Mouse (Mus musculus): Measurements from ENCODE around the gene Irf1. TPM values are rescaled to one million over a fixed set of nuclear protein-coding genes. Genes with fewer than 3 reads are reported as not detected.
A peak's percentile ranks its signal among the peaks of the same experiment; 100 is the strongest.
"Not testable (repeated sequence)": the region's sequence is repeated elsewhere in the genome, so short reads cannot be mapped to it uniquely, and the experiment has no call there.

Irf1 gene
- polyA plus RNA-seq, 1 experiment from 2014 or later: 3.0 TPM

DNA sequence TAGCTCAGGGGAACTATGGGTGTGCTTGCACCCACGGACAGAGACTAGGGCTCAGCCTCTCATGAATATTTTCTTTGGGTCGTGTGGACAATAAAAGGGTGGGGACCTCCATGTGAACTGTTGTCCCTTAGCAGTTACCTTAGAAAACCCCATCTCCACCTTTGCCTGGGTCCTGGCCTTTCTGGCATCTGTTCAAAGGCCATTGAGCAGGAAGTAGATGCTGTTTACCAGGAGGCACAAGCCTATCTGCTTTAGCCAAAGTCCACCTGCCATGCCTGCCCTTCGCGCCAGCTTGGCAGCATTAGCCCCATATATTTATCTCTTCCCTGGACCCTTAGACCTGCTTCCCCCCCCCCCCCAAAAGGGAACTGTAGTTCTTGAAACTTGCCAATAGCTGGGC lies 12.2 kb upstream of the Irf1 start:
- H3K36me3 ChIP-seq (ENCODE audit: control insufficient read depth, insufficient read depth, low read length): no peaks in the 10 kb centered on the region
- H3K9me3 ChIP-seq (replicated peaks; ENCODE audit: control insufficient read depth, low read length): no peaks in the 10 kb centered on the region
- H3K4me2 ChIP-seq (ENCODE audit: low read length): no peak overlapping the region
- H3K4me1 ChIP-seq (ENCODE audit: control insufficient read depth, insufficient read depth, low read length): peaks cover 6% of the 10 kb centered on the region
- H3K4me3 ChIP-seq (ENCODE audit: low read depth, low read length): no peak overlapping the region
- DNase-seq (ENCODE audit: low spot score): no peak
- no peak overlapping the region for H3K27ac ChIP-seq (ENCODE audit: low read depth, low read length)
- WGBS: 92% methylated on average over 4 of the region's 4 CpGs
- ATAC-seq: no peak
- H3K27me3 ChIP-seq (replicated peaks; ENCODE audit: control insufficient read depth, insufficient read depth, low read length): peaks cover 7% of the 10 kb centered on the region; the same call in 1 of the 2 replicates
- no peak overlapping the region for H3K9ac ChIP-seq (ENCODE audit: low read length)

DNA sequence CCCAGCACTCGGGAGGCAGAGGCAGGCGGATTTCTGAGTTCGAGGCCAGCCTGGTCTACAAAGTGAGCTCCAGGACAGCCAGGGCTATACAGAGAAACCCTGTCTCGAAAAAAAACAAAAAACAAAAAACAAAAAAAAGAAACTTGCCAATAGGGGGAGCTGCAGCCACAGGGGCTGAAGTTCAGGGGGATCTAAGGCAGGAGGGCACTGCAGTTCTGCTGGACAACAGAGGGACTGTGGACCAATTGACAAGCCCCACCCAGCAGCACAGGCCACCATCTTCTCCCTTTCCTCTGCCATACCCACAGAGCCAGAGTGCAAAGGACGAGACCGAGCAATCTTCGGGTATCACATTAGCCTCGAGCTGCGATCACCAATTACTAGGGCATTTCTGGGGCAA lies 11.8 kb upstream of the Irf1 start:
- not testable (repeated sequence) for H3K9ac ChIP-seq (ENCODE audit: low read length); H3K4me2 ChIP-seq (ENCODE audit: low read length); ATAC-seq; H3K9me3 ChIP-seq (replicated peaks; ENCODE audit: control insufficient read depth, low read length); H3K36me3 ChIP-seq (ENCODE audit: control insufficient read depth, insufficient read depth, low read length); H3K4me3 ChIP-seq (ENCODE audit: low read depth, low read length); DNase-seq (ENCODE audit: low spot score); H3K27me3 ChIP-seq (replicated peaks; ENCODE audit: control insufficient read depth, insufficient read depth, low read length); H3K27ac ChIP-seq (ENCODE audit: low read depth, low read length)
- 85% methylated on average over 8 of the region's 9 CpGs for WGBS
- H3K4me1 ChIP-seq (ENCODE audit: control insufficient read depth, insufficient read depth, low read length): peaks cover 10% of the 10 kb centered on the region

DNA sequence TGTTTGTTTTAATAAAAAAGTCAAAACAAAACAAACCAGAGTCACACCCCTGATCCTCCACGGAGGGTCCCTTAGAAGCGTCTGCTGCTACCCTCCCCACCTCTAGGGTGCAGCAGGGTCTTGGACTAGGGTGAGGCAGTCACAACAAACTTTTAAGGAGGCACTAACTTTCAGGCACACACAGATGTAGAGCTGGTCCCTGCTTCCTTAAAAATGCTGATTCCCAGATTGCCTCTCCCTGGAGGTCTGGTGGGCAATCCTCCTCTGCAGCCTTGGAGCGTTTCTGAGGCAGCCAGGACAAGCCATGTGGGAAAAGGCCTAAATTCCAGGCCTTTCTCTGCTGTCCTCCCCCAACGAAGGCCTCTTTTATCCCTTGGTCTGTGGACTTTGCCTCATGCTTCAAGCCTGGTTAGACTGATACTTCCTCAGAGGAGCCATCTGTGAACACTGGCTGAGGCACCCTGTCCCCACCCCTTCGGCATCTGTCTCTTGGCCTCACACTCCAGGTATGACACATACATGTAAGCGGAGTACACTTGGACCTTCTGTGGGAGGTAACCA lies 10.9 kb upstream of the Irf1 start:
- no peak for DNase-seq (ENCODE audit: low spot score)
- Histone ChIP-seq H3K27me3 (replicated peaks; ENCODE audit: control insufficient read depth, insufficient read depth, low read length) (peaks cover 7% of the 10 kb centered on the region; the same call in 1 of the 2 replicates), H3K36me3 (ENCODE audit: control insufficient read depth, insufficient read depth, low read length) (no peaks in the 10 kb centered on the region), H3K4me1 (ENCODE audit: control insufficient read depth, insufficient read depth, low read length) (peaks cover 18% of the 10 kb centered on the region), H3K9me3 (replicated peaks; ENCODE audit: control insufficient read depth, low read length) (no peaks in the 10 kb centered on the region), H3K9ac (ENCODE audit: low read length) (no peak overlapping the region), H3K27ac (ENCODE audit: low read depth, low read length) (no peak overlapping the region), H3K4me2 (ENCODE audit: low read length) (no peak overlapping the region), H3K4me3 (ENCODE audit: low read depth, low read length) (no peak overlapping the region)
- ATAC-seq: no peak
- 40% methylated on average over 6 of the region's 6 CpGs for WGBS

DNA sequence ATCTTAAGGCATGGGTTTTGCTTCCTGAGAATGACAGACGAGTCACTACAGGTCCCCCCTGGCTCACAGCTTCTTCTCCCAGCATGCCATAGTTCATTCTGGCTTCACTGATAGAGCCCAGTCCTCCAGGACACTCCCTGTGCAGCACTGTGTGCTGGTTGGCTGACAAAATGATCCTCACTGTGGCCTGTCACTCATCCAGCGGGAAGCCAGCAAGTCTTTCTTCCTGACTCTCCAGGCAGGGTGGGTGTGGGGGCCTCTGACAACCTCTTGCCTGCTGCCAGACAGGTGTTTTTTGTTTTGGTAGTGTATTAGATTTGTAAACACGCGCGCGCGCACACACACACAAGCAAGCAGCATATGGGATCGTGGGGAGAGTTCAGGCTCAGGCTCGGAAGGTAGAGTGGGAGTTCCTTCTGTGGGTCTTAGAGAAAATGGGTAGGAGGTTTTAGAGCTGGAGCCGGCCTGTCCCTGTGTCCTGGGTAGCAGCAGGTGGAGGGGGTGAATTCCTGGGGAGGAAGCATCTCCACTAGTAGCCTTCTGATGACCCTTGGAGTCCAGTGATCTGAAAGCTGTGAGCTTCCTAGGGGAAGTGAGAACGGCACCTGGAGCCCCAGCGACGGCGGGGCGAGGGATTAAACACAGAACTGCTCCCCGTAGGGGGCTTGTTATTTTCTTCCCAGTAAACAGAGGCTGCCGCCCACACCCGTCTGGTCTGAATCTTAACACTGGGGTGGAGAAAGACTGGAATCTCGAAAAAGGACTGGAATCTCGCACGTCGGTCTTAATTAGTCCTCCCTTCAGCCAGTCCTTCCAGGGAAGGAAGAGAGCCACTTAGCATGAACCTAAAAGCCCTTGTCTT lies 10.0 kb upstream of the Irf1 start:
- no peak overlapping the region for H3K4me3 ChIP-seq (ENCODE audit: low read depth, low read length)
- H3K9me3 ChIP-seq (replicated peaks; ENCODE audit: control insufficient read depth, low read length): no peaks in the 10 kb centered on the region
- WGBS: 5% methylated on average over 22 of the region's 22 CpGs
- no peak overlapping the region for H3K4me2 ChIP-seq (ENCODE audit: low read length)
- H3K27me3 ChIP-seq (replicated peaks; ENCODE audit: control insufficient read depth, insufficient read depth, low read length): peaks cover 7% of the 10 kb centered on the region; the same call in 1 of the 2 replicates
- H3K9ac ChIP-seq (ENCODE audit: low read length): 0 out of 2 replicates have a peak overlapping the region, but pooled peaks have one; percentile 8
- no peaks in the 10 kb centered on the region for H3K36me3 ChIP-seq (ENCODE audit: control insufficient read depth, insufficient read depth, low read length)
- peaks cover 20% of the 10 kb centered on the region for H3K4me1 ChIP-seq (ENCODE audit: control insufficient read depth, insufficient read depth, low read length)
- DNase-seq (ENCODE audit: low spot score) (no peak), ATAC-seq (peak; percentile 11; the same call in 1 of the 2 replicates)
- no peak overlapping the region for H3K27ac ChIP-seq (ENCODE audit: low read depth, low read length)

DNA sequence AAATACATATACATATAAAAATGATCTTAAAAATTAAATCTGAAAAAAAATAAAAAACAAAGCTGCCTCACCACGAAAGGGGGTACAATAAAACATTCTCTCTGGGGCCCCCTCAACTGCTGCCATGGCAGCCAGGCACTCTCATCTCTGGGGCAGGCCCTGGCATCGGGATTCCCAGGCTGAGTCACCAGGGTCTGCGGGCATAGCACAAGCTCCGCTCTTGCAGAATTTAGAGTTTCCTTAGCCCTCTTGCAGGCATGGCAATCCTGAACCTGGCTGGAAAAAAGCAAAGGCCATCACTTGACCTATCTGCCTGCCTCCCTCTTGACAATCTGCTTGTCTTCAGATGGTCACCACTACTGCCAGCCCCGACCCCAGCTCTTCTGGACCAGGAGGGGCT lies 8.5 kb upstream of the Irf1 start:
- Histone ChIP-seq H3K9me3 (replicated peaks; ENCODE audit: control insufficient read depth, low read length) (no peaks in the 10 kb centered on the region), H3K27ac (ENCODE audit: low read depth, low read length) (no peak overlapping the region), H3K4me2 (ENCODE audit: low read length) (no peak overlapping the region), H3K4me1 (ENCODE audit: control insufficient read depth, insufficient read depth, low read length) (peaks cover 20% of the 10 kb centered on the region), H3K27me3 (replicated peaks; ENCODE audit: control insufficient read depth, insufficient read depth, low read length) (peaks cover 7% of the 10 kb centered on the region; the same call in 1 of the 2 replicates), H3K4me3 (ENCODE audit: low read depth, low read length) (no peak overlapping the region), H3K36me3 (ENCODE audit: control insufficient read depth, insufficient read depth, low read length) (no peaks in the 10 kb centered on the region), H3K9ac (ENCODE audit: low read length) (no peak overlapping the region)
- 81% methylated on average over 5 of the region's 5 CpGs for WGBS
- DNase-seq (ENCODE audit: low spot score): no peak
- no peak for ATAC-seq

DNA sequence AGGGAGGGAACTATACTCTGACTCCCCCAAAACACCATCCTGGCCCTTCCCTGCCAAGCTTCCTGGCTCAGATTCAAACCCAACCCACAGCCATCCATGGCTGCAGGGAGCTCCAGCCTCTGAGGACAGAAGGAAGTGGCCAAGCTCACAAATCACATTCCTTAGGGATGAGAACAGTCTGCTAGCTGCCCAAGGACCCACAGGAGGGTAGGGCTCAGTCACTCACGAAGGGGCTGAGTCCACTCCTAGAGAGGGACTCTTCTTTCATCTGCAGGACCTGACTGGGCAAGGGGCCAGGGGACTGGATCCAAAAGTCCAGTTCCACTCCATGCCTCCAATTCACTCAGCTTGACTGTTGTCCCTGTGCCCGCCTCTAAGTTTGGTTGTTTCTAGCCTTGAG lies 8.0 kb upstream of the Irf1 start:
- H3K4me2 ChIP-seq (ENCODE audit: low read length): no peak overlapping the region
- H3K9me3 ChIP-seq (replicated peaks; ENCODE audit: control insufficient read depth, low read length): no peaks in the 10 kb centered on the region
- ATAC-seq (no peak), DNase-seq (ENCODE audit: low spot score) (no peak)
- H3K36me3 ChIP-seq (ENCODE audit: control insufficient read depth, insufficient read depth, low read length): no peaks in the 10 kb centered on the region
- H3K27me3 ChIP-seq (replicated peaks; ENCODE audit: control insufficient read depth, insufficient read depth, low read length): peaks cover 7% of the 10 kb centered on the region; the same call in 1 of the 2 replicates
- 45% methylated on average over 2 of the region's 2 CpGs for WGBS
- no peak overlapping the region for H3K27ac ChIP-seq (ENCODE audit: low read depth, low read length)
- peaks cover 20% of the 10 kb centered on the region for H3K4me1 ChIP-seq (ENCODE audit: control insufficient read depth, insufficient read depth, low read length)
- no peak overlapping the region for H3K4me3 ChIP-seq (ENCODE audit: low read depth, low read length)
- no peak overlapping the region for H3K9ac ChIP-seq (ENCODE audit: low read length)

DNA sequence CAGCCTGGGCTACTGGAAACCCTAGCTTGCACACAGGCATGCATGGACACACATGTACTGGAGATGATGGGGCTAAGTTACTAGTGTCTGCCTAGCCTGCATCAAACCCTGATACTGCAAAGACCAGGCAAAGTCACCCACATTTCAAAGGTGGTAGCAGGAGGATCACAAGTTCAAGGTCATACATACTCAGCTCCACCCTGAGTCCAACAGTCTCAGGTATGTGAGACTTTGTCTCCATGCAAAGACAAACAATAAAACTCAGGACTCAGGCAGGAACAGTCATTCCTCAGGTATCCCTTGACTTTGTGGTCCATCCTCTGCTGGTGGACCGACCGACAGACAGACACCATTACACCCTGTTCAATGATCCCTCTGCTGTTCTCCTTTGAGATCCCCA lies 7.4 kb upstream of the Irf1 start:
- H3K4me3 ChIP-seq (ENCODE audit: low read depth, low read length): no peak overlapping the region
- DNase-seq (ENCODE audit: low spot score): no peak
- H3K27ac ChIP-seq (ENCODE audit: low read depth, low read length): no peak overlapping the region
- peak overlapping the region; percentile 58 for H3K4me2 ChIP-seq (ENCODE audit: low read length)
- no peaks in the 10 kb centered on the region for H3K36me3 ChIP-seq (ENCODE audit: control insufficient read depth, insufficient read depth, low read length)
- no peak for ATAC-seq
- 70% methylated on average over 2 of the region's 2 CpGs for WGBS
- peaks cover 20% of the 10 kb centered on the region for H3K4me1 ChIP-seq (ENCODE audit: control insufficient read depth, insufficient read depth, low read length)
- no peaks in the 10 kb centered on the region for H3K9me3 ChIP-seq (replicated peaks; ENCODE audit: control insufficient read depth, low read length)
- H3K27me3 ChIP-seq (replicated peaks; ENCODE audit: control insufficient read depth, insufficient read depth, low read length): peaks cover 7% of the 10 kb centered on the region; the same call in 1 of the 2 replicates
- H3K9ac ChIP-seq (ENCODE audit: low read length): no peak overlapping the region; the same call in 1 of the 2 replicates

DNA sequence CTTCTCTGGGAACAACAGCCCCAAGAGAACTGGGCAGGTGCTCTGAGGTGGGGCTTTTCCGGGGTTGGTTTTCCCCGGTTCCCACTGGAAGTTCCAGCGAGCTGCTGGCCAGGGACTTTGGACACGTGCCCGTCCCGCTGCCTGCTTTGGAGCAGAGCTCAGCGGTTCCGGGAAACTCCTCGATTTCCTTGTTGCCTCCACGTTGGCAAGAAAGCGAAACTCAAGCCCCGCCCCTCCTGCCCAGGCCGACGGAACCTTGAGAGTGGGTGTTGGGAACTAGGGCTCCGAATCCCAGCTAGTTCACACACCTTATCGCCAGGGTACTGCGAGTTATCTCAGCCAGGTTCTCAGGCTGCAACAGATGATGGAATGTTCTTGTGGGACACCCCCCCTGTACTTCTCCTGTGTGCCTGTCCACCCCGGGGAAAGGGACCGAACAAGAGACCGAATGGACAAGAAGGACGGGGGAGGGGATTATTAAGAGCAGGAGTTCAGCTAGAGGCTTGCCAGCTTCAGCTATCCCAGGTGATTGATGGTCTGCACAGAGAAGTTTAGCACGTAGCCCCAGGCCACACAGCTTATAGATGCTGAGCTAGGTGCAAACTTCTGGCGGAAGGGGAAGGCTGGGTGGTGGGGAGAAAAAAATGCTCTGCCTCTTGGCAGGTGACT lies 6.9 kb upstream of the Irf1 start:
- Histone ChIP-seq H3K4me1 (ENCODE audit: control insufficient read depth, insufficient read depth, low read length) (peaks cover 20% of the 10 kb centered on the region), H3K4me3 (ENCODE audit: low read depth, low read length) (peak overlapping the region; percentile 22; the same call in 1 of the 2 replicates), H3K27me3 (replicated peaks; ENCODE audit: control insufficient read depth, insufficient read depth, low read length) (peaks cover 7% of the 10 kb centered on the region; the same call in 1 of the 2 replicates), H3K4me2 (ENCODE audit: low read length) (peak overlapping the region; percentile 58), H3K27ac (ENCODE audit: low read depth, low read length) (no peak overlapping the region), H3K9ac (ENCODE audit: low read length) (peak overlapping the region; percentile 32; the same call in 1 of the 2 replicates), H3K36me3 (ENCODE audit: control insufficient read depth, insufficient read depth, low read length) (no peaks in the 10 kb centered on the region), H3K9me3 (replicated peaks; ENCODE audit: control insufficient read depth, low read length) (no peaks in the 10 kb centered on the region)
- DNase-seq (ENCODE audit: low spot score) (peak; percentile 60), ATAC-seq (peak; percentile 18; the same call in 1 of the 2 replicates)
- 8% methylated on average over 23 of the region's 23 CpGs for WGBS

All from forebrain, embryonic 14.5 days (tissue).